Mouse (Mus musculus) limb, embryonic 11.5 days (tissue): ENCODE measurements at regions not wholly inside any gene's neighbourhood (a gene's known extent, or its start where the extent isn't known, plus 50 kb on each side); places are given as distances from the start of the nearest gene placed in this dataset.

Experiments used
- ATAC-seq: fragments of 200-750 bp; cut with Nextera tagmentation; 2 replicates; pipeline ENCODE4 v1.8.0; 2017; ENCODE audit warnings: low read depth; ENCODE audit not compliant: insufficient number of reproducible peaks, low FRiP score, low TSS enrichment
- DNase-seq: peaks from one replicate; pipeline ENCODE4 v3.0.0-alpha.2; 2015; ENCODE audit warnings: low spot score
- H3K27ac ChIP-seq: fragments of 300-500 bp; sonication (generic); replicated peaks from 2 replicates; pipeline ENCODE4 v1.5.1; 2014; ENCODE audit warnings: low read depth, mild to moderate bottlenecking, low read length
- H3K27me3 ChIP-seq: fragments of 300-500 bp; sonication (generic); 2 replicates; pipeline ENCODE4 v1.6.1; 2014; ENCODE audit warnings: mild to moderate bottlenecking, low read length, mixed read lengths; ENCODE audit not compliant: control insufficient read depth, insufficient read depth
- H3K36me3 ChIP-seq: fragments of 300-500 bp; sonication (generic); 2 replicates; pipeline ENCODE4 v1.6.1; 2014; ENCODE audit warnings: mild to moderate bottlenecking, low read length, moderate library complexity, mixed read lengths; ENCODE audit not compliant: control insufficient read depth, insufficient read depth
- H3K4me1 ChIP-seq: fragments of 300-500 bp; sonication (generic); 2 replicates; pipeline ENCODE4 v1.6.1; 2014; ENCODE audit warnings: low read length, mixed read lengths; ENCODE audit not compliant: control insufficient read depth, insufficient read depth
- H3K4me2 ChIP-seq: fragments of 300-500 bp; sonication (generic); 2 replicates; pipeline ENCODE4 v1.6.1; 2014; ENCODE audit warnings: low read depth, mild to moderate bottlenecking, moderate library complexity; ENCODE audit not compliant: severe bottlenecking
- H3K4me3 ChIP-seq: fragments of 300-500 bp; sonication (generic); 2 replicates; pipeline ENCODE4 v1.5.1; 2014; ENCODE audit warnings: low read depth, low read length
- H3K9ac ChIP-seq: fragments of 300-500 bp; sonication (generic); 2 replicates; pipeline ENCODE4 v1.6.1; 2014; ENCODE audit warnings: mild to moderate bottlenecking, low read length
- H3K9me3 ChIP-seq: fragments of 300-500 bp; sonication (generic); 2 replicates; pipeline ENCODE4 v1.6.1; 2016; ENCODE audit warnings: low read length; ENCODE audit not compliant: control insufficient read depth
- WGBS: fragments of 180-500 bp; shearing (Covaris S2); extraction: QIAGEN DNeasy Blood & Tissue Kit; methylation state at CpG from one replicate; pipeline ENCODE4 v1.1.7; 2014; 5-methylcytosine and 5-hydroxymethylcytosine counted together

- Histone ChIP-seq H3K27ac (no peak overlapping the region), H3K4me2 (no peak overlapping the region), H3K27me3 (peaks cover 9% of the 10 kb centered on the region; the same call in 1 of the 2 replicates), H3K9ac (no peak overlapping the region), H3K9me3 (no peaks in the 10 kb centered on the region), H3K4me1 (peaks cover 33% of the 10 kb centered on the region), H3K4me3 (no peak overlapping the region), H3K36me3 (no peaks in the 10 kb centered on the region)
- 76% methylated on average over 6 of the region's 6 CpGs for WGBS
- DNase-seq = no peak
- no peak for ATAC-seq
Measured at GRCm38 (mm10) chr11:117596201-117596600, 57.9 kb upstream of the Tnrc6c start.

DNA sequence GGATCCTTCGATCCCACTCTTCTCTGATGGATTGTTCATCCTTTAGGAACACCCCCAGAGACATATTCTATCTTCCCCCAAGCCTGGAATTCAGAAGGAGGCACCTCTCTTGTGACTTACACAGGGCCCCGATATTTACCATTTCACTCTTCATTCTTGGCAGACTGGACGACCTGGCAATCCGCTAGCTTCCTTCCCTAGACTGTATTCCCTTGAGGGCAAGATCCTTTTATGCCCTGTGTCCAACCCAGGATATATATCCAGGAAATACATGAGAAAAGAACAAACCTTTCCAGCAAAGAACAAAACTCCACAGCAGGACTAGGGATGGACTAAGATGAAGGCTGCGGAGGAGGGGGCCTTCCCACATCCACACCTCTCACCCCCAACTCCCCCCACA is 56.3 kb upstream of the Tnrc6c start:
- ATAC-seq = no peak

DNA sequence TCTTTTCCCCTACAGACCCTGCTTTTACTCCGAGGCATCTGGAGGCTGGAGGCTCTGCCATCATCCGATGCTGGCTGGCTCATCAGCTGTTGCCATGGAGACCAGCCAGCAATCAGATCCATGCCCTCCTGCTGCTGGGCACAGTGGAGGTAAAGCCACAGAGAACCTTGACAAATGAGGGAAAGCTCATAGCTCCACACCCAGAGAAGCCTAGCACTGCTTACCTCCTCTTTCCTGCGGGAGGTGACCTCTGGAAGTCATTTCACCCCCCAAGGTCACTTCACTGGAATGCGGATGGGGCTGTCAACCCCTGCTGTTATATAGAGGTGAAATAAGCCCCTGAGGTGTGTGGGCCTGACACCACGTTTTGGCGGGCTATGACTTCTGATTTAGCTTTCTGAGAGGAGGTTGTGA is 55.9 kb upstream of the Tnrc6c start:
- Histone ChIP-seq H3K4me3 (no peak overlapping the region), H3K36me3 (no peaks in the 10 kb centered on the region), H3K4me1 (peaks cover 34% of the 10 kb centered on the region), H3K27ac (no peak overlapping the region), H3K9me3 (no peaks in the 10 kb centered on the region), H3K27me3 (peaks cover 9% of the 10 kb centered on the region; the same call in 1 of the 2 replicates), H3K9ac (no peak overlapping the region), H3K4me2 (no peak overlapping the region; the same call in 1 of the 2 replicates)
- DNase-seq (peak; percentile 59), ATAC-seq (no peak)
- 2% methylated on average over 6 of the region's 6 CpGs for WGBS

More for the DNA sequence above, 56.3 kb upstream of the Tnrc6c start:
- no peaks in the 10 kb centered on the region for H3K9me3 ChIP-seq
- DNase-seq = no peak
- no peaks in the 10 kb centered on the region for H3K36me3 ChIP-seq
- no peak overlapping the region for H3K4me3 ChIP-seq
- 25% methylated on average over 5 of the region's 5 CpGs for WGBS
- no peak overlapping the region for H3K9ac ChIP-seq
- no peak overlapping the region for H3K4me2 ChIP-seq
- peaks cover 9% of the 10 kb centered on the region; the same call in 1 of the 2 replicates for H3K27me3 ChIP-seq
- peaks cover 34% of the 10 kb centered on the region for H3K4me1 ChIP-seq
- H3K27ac ChIP-seq = no peak overlapping the region

- Histone ChIP-seq H3K4me3 (peak overlapping the region; percentile 9; the same call in 1 of the 2 replicates), H3K4me1 (peaks cover 34% of the 10 kb centered on the region), H3K9ac (peak overlapping the region; percentile 3; the same call in 1 of the 2 replicates), H3K27ac (no peak overlapping the region), H3K4me2 (peak overlapping the region; percentile 36), H3K27me3 (peaks cover 9% of the 10 kb centered on the region; the same call in 1 of the 2 replicates), H3K9me3 (no peaks in the 10 kb centered on the region), H3K36me3 (no peaks in the 10 kb centered on the region)
- WGBS = 2% methylated on average over 9 of the region's 9 CpGs
- DNase-seq (peak; percentile 50), ATAC-seq (no peak)
Measured at GRCm38 (mm10) chr11:117598610-117599009, 55.5 kb upstream of the Tnrc6c start.

GRCm38 (mm10) chr11:117599049-117599787 is 54.9 kb upstream of the Tnrc6c start:
- Histone ChIP-seq H3K9ac (peak overlapping the region; percentile 3; the same call in 1 of the 2 replicates), H3K4me3 (peak overlapping the region; percentile 2; the same call in 1 of the 2 replicates)
- ATAC-seq = no peak

GRCm38 (mm10) chr11:117599788-117600263 is 54.3 kb upstream of the Tnrc6c start:
- no peaks in the 10 kb centered on the region for H3K9me3 ChIP-seq
- peaks cover 34% of the 10 kb centered on the region for H3K4me1 ChIP-seq
- H3K27ac ChIP-seq = no peak overlapping the region
- no peak overlapping the region for H3K4me3 ChIP-seq
- H3K27me3 ChIP-seq = peaks cover 9% of the 10 kb centered on the region; the same call in 1 of the 2 replicates
- H3K36me3 ChIP-seq = no peaks in the 10 kb centered on the region
- H3K4me2 ChIP-seq = peak overlapping the region; percentile 36; the same call in 1 of the 2 replicates
- H3K9ac ChIP-seq = no peak overlapping the region
- no peak for ATAC-seq
- DNase-seq = no peak
- 7% methylated on average over 14 of the region's 14 CpGs for WGBS

More at GRCm38 (mm10) chr11:117599049-117599787, 54.9 kb upstream of the Tnrc6c start:
- no peak for DNase-seq
- Histone ChIP-seq H3K9me3 (no peaks in the 10 kb centered on the region), H3K27ac (no peak overlapping the region), H3K4me2 (peak overlapping the region; percentile 36), H3K36me3 (no peaks in the 10 kb centered on the region), H3K27me3 (peaks cover 9% of the 10 kb centered on the region; the same call in 1 of the 2 replicates), H3K4me1 (peaks cover 34% of the 10 kb centered on the region)
- WGBS = 6% methylated on average over 16 of the region's 16 CpGs

- Histone ChIP-seq H3K27me3 (peaks cover 9% of the 10 kb centered on the region; the same call in 1 of the 2 replicates), H3K4me3 (no peak overlapping the region)
- WGBS = 12% methylated on average over 5 of the region's 5 CpGs
Measured at GRCm38 (mm10) chr11:117601147-117601546, 52.9 kb upstream of the Tnrc6c start.

GRCm38 (mm10) chr11:117604019-117604418 is 50.1 kb upstream of the Tnrc6c start:
- Histone ChIP-seq H3K4me2 (no peak overlapping the region), H3K9me3 (no peaks in the 10 kb centered on the region), H3K4me1 (peaks cover 38% of the 10 kb centered on the region), H3K4me3 (no peak overlapping the region), H3K27me3 (peaks cover 5% of the 10 kb centered on the region; the same call in 1 of the 2 replicates), H3K9ac (no peak overlapping the region), H3K27ac (no peak overlapping the region), H3K36me3 (no peaks in the 10 kb centered on the region)
- 34% methylated on average over 2 of the region's 2 CpGs for WGBS
- DNase-seq (no peak), ATAC-seq (no peak)

More at GRCm38 (mm10) chr11:117601147-117601546, 52.9 kb upstream of the Tnrc6c start:
- no peak for ATAC-seq
- no peaks in the 10 kb centered on the region for H3K9me3 ChIP-seq
- H3K9ac ChIP-seq = no peak overlapping the region
- H3K27ac ChIP-seq = no peak overlapping the region
- no peaks in the 10 kb centered on the region for H3K36me3 ChIP-seq
- no peak for DNase-seq
- no peak overlapping the region for H3K4me2 ChIP-seq
- H3K4me1 ChIP-seq = peaks cover 38% of the 10 kb centered on the region
